Mouse (Mus musculus) small intestine, adult 2 months (tissue): ENCODE results near the gene Zfpm1. TPM values are rescaled to one million over a fixed set of nuclear protein-coding genes. Genes with fewer than 3 reads are reported as not detected.

Experiments
- H3K27ac ChIP-seq: fragments of 200-500 bp; 2 replicates; pipeline ENCODE4 v1.5.1; 2012; ENCODE audit warnings: low read depth, low read length, control low read depth, inconsistent platforms; ENCODE audit not compliant: insufficient read depth
- H3K27me3 ChIP-seq: fragments of 200-500 bp; 2 replicates; pipeline ENCODE4 v1.6.1; 2012; ENCODE audit warnings: mild to moderate bottlenecking, moderate library complexity, low read length, inconsistent platforms; ENCODE audit not compliant: control insufficient read depth, insufficient read depth
- H3K36me3 ChIP-seq: fragments of 200-500 bp; 2 replicates; pipeline ENCODE4 v1.6.1; 2012; ENCODE audit warnings: mild to moderate bottlenecking, low read length, control low read depth, inconsistent platforms; ENCODE audit not compliant: control insufficient read depth, insufficient read depth
- H3K4me1 ChIP-seq: fragments of 200-500 bp; 2 replicates; pipeline ENCODE4 v1.6.1; 2012; ENCODE audit warnings: low read length, inconsistent platforms, mixed read lengths; ENCODE audit not compliant: control insufficient read depth, insufficient read depth, insufficient read length
- H3K4me3 ChIP-seq: fragments of 200-500 bp; 2 replicates; pipeline ENCODE4 v1.5.1; 2012; ENCODE audit warnings: low read depth, mild to moderate bottlenecking, control low read depth, inconsistent platforms, low read length, moderate library complexity
- CTCF ChIP-seq: fragments of 200-500 bp; IDR thresholded peaks from 2 replicates; pipeline ENCODE4 v1.5.1; 2012; ENCODE audit warnings: low read depth, mild to moderate bottlenecking, control low read depth, inconsistent platforms, low read length, moderate library complexity, mixed read lengths; ENCODE audit not compliant: insufficient replicate concordance, insufficient read length; ENCODE audit errors: extremely low read depth
- POLR2A ChIP-seq: fragments of 200-500 bp; IDR thresholded peaks from 2 replicates; pipeline ENCODE4 v1.6.1; 2012; ENCODE audit warnings: low read depth, mild to moderate bottlenecking, control low read depth, inconsistent platforms, low read length, moderate library complexity
- WGBS: fragments of 180-500 bp; shearing (Covaris S2); methylation state at CpG from one replicate; pipeline ENCODE4 v1.1.7; 2018; 5-methylcytosine and 5-hydroxymethylcytosine counted together
- polyA plus RNA-seq: library from polyadenylated mRNA; depleted of rRNA; stranded (reverse); fragments of >200 nt; gene quantifications from 2 replicates; pipeline ENCODE4 v1.2.3, GENCODE M21; 2012

The Zfpm1 gene
- polyA plus RNA-seq, 1 experiment, result 153 TPM

DNA sequence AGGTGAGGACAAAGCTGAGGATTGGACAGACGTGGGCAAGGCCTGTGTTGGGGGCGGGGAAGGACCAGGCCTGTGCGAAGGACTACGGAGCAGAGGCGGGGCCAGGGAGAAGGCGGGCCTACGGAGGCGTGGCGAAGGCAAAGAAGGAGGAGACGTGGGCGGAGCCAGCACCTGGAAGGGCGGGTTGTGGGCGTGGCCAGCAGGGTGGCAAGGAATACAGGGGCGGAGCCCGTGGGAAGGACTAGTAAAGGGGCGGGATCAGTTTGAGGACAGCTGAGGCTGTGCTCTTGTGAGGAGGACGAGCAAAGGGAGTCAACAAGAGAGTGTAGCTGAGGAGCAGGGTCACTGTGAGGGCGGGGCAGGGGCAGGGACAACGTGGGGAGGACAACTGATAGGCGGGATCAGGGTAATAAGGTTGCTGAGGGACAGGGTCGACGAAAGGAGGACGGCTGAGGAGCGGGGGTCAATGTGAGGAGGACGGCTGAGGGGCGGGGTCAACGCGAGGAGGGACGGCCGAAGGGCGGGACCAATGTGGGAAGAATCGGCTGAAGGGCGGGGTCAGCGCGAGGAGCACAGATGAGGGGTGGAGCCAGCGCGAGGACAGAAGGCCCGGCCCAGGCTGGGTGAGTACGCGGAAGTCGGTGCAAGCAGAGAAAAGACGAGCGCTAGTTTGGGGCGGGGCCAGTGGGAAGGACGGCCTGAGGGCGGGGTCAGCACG lies 465 bp upstream of the Zfpm1 start:
- under 1% methylated on average over 47 of the region's 47 CpGs for WGBS
- H3K27ac ChIP-seq, result peak overlapping the region; percentile 70
- H3K36me3 ChIP-seq, result no peaks in the 10 kb centered on the region

DNA sequence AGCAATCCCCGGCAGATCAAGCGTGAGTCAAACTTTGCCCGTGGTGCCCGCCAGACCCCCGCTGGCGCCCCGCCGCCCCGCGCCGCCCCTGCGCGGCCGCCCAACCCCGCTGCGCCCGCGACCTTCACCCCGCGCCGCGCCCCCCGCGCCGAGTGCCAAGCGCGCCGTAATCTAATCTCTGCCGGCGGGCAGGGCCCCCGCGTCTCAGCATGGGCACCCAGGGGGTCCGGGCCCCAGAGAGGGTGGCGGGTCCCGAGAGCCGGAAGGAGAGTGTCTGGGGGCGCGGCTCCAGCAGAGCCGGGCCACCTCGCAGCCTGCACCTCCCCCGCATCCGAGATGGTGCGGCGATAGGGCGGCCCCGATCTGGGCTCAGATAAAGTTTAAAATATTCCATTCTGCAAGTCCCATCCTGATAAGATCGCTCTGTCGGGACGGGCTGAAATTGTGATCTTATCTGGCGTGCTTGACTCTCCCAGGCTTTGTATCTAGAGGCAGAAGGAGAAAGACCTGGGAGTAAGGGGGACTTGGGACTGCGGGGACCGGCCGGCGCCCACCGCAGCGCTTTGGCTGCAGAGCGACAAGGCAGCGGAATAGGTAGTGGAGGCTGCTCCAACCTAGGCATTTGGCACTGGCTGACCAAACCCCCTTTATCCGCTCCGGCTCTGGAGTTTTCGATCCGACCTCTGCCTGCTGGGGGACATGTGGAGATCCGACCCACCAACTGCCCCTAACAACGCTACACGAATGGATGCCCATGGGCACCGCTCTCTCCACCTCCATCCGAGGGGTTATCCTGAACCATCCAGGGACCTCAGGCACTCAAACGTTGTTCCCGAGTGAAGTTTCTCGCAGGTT lies 787 bp downstream of the Zfpm1 start:
- Histone ChIP-seq H3K27me3 (no peaks in the 10 kb centered on the region), H3K4me1 (peaks cover 30% of the 10 kb centered on the region), H3K4me3 (peak overlapping the region; percentile 85), H3K36me3 (no peaks in the 10 kb centered on the region), H3K27ac (peak overlapping the region; percentile 61)
- no peak for TF ChIP-seq CTCF
- no peak for TF ChIP-seq POLR2A
- under 1% methylated on average over 70 of the region's 70 CpGs for WGBS

More for the DNA sequence above, 465 bp upstream of the Zfpm1 start:
- TF ChIP-seq CTCF, result no peak
- TF ChIP-seq POLR2A, result no peak
- Histone ChIP-seq H3K27me3 (no peaks in the 10 kb centered on the region), H3K4me3 (peak overlapping the region; percentile 67), H3K4me1 (peaks cover 32% of the 10 kb centered on the region)

DNA sequence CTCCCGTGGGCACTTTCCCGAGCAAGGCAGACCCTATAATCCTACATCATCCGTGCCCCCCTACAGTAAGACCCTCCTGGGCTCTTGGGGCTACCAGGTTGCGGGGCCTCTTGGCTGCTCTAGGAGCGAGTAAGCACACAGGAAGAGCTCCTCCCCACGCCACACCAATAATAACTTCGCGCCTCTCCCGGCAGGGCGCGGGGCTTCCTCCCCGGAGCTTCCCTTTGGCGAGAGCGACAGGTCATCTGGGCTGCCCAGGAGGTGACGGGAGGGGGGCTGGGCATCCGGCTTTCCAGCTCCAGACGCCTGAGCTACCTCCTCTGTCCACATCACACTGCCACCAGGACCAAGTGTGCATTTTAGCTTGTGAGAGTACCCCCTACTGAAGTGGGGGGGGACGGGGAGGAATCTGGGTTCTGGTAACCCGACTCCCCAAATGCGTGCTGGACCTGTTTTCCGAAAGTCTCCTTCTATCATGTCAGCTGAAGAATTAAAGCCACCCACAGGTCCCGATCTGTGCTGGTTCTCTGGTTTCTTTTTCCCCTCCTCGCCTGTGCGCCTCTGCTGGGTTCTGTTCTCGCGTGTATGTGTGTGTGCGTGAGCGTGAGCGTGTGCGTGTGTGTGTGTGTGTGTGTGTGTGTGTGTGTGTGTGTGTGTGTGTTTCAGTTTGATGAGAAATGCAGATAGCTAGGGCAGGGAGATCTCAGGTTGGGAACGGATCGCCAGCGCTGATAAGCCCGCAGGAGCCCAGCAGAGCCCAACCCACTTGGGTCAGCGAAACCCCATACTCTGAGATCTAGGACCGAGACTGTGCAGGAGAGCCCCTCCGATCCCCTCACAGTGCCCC lies 1.6 kb downstream of the Zfpm1 start:
- peaks cover 31% of the 10 kb centered on the region for H3K4me1 ChIP-seq
- WGBS, result under 1% methylated on average over 37 of the region's 37 CpGs
- peak overlapping the region; percentile 61 for H3K27ac ChIP-seq
- no peaks in the 10 kb centered on the region for H3K36me3 ChIP-seq
- H3K27me3 ChIP-seq, result no peaks in the 10 kb centered on the region
- TF ChIP-seq CTCF, result peak; percentile 25; the same call in 1 of the 2 replicates
- peak; percentile 30; the same call in 1 of the 2 replicates for TF ChIP-seq POLR2A
- H3K4me3 ChIP-seq, result peak overlapping the region; percentile 85

DNA sequence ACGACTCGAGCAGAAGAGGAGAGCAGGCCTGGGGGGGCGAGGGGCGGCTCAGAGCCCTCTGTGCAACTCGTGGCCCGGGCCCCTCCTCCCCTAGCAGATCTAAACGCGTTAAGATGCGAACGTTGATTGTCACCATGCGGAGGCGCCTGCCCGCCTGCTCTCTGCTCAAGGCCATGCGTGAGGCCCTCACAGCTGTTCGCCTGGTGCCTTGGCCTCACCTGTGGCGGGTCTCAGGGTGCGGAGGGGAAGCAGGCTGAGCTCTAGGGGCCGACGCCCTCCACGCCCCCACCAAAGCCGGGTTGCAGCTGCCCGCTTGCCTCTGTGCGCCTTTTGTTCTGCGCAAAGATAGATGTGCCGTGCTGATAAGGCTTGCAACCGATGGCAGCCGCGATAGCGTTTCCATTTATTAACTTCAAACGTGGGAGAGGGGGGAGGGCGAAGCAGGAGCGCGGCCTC lies 2.3 kb downstream of the Zfpm1 start:
- no peak for TF ChIP-seq CTCF
- no peak for TF ChIP-seq POLR2A
- Histone ChIP-seq H3K27me3 (no peaks in the 10 kb centered on the region), H3K4me1 (peaks cover 31% of the 10 kb centered on the region), H3K36me3 (no peaks in the 10 kb centered on the region), H3K27ac (peak overlapping the region; percentile 61), H3K4me3 (peak overlapping the region; percentile 85)
- WGBS, result under 1% methylated on average over 33 of the region's 33 CpGs

DNA sequence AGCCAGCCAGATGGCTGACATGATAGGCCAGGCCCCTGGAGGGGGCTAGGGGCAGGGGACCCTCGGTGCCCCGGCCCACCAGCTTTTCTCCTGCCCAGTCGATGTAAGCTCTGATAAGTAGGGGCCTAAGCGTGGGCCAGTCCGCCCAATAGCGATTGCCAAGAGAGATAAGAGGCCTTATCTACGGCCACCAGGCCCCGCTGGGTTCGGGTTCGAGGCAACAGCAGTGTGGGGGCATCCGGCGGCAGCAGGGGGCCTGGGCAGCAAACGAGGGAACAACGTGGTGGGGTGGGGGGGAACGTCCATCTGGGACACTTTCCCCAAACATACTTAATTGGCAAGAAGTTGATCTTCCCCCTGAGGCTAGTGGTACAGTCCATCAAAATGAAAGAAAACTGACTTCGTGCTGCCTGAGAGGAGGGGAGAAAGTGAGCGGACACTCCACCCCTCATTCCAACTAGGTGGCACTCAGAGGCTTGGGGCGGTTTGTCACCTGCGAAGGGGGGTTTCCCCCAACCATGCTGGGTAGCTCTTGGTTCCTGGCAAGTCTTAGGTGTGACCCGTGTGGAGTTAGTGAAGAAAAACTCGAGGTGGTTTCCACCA lies 2.8 kb downstream of the Zfpm1 start:
- Histone ChIP-seq H3K4me1 (peaks cover 31% of the 10 kb centered on the region), H3K36me3 (no peaks in the 10 kb centered on the region), H3K27me3 (no peaks in the 10 kb centered on the region), H3K27ac (peak overlapping the region; percentile 17), H3K4me3 (peak overlapping the region; percentile 85)
- 5% methylated on average over 21 of the region's 21 CpGs for WGBS
- no peak for TF ChIP-seq POLR2A

DNA sequence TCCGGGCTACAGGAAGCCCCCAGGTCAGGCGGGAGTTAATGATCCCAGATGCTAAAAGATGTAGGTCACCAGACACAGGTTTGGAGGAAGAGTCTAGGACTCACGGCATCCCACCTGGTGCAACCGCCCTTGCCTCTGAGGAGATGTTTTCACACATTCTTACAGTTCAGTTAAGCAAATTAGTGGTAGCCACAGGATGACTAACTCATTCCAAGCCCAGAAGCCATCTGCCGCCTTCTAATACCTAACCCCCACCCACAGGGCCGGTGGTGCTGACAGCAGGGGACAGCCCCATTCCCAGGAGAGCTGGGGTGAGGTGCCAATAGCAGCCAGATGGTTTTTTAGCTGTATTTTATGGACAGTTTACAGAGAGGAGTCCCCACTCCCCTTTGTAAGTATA lies 3.8 kb downstream of the Zfpm1 start:
- TF ChIP-seq POLR2A (no peak), CTCF (no peak)
- Histone ChIP-seq H3K27me3 (no peaks in the 10 kb centered on the region), H3K4me3 (no peak overlapping the region), H3K4me1 (peaks cover 32% of the 10 kb centered on the region), H3K36me3 (no peaks in the 10 kb centered on the region), H3K27ac (no peak overlapping the region)
- WGBS, result 42% methylated on average over 6 of the region's 6 CpGs
